Mouse (Mus musculus): Measurements from ENCODE around the gene Rbm28. TPM values are rescaled to one million over a fixed set of nuclear protein-coding genes. Genes with fewer than 3 reads are reported as not detected.

Gene Rbm28
- polyA plus RNA-seq, 1 experiment from 2014 or later: 6.6 TPM

GRCm38 (mm10) chr6:29156326-29156725 is 8.5 kb downstream of the Rbm28 start:
- no peak for TF ChIP-seq CTCF (IDR thresholded peaks at IDR 0.05; ENCODE audit: low read depth)
- no peak for TF ChIP-seq EP300 (IDR thresholded peaks at IDR 0.05; ENCODE audit: low read depth)
- Histone ChIP-seq H3K36me3 (replicated peaks; ENCODE audit: insufficient read depth, low read length) (peaks cover 54% of the 10 kb centered on the region), H3K9ac (replicated peaks) (no peak overlapping the region), H3K4me2 (ENCODE audit: low read depth, low read length) (no peak overlapping the region), H3K9me3 (ENCODE audit: low read length) (no peaks in the 10 kb centered on the region), H3K27me3 (ENCODE audit: insufficient read depth, low read length) (no peaks in the 10 kb centered on the region), H3K27ac (ENCODE audit: low read depth) (no peak overlapping the region), H3K4me3 (ENCODE audit: low read depth, low read length) (no peak overlapping the region), H3K4me1 (ENCODE audit: insufficient read depth) (no peaks in the 10 kb centered on the region)
- 86% methylated on average over 5 of the region's 5 CpGs for WGBS (ENCODE audit: insufficient replicate concordance)
- no peak for DNase-seq
- ATAC-seq: no peak

GRCm38 (mm10) chr6:29150001-29150400 is 14.8 kb downstream of the Rbm28 start:
- H3K27me3 ChIP-seq (ENCODE audit: insufficient read depth, low read length): no peaks in the 10 kb centered on the region
- DNase-seq (no peak), ATAC-seq (no peak)
- H3K9me3 ChIP-seq (ENCODE audit: low read length): no peaks in the 10 kb centered on the region
- H3K4me2 ChIP-seq (ENCODE audit: low read depth, low read length): no peak overlapping the region
- H3K4me1 ChIP-seq (ENCODE audit: insufficient read depth): 0 out of 2 replicates have a peak, but pooled peaks cover 2% of the 10 kb centered on the region
- WGBS (ENCODE audit: insufficient replicate concordance): 74% methylated on average over 1 of the region's 1 CpGs
- TF ChIP-seq EP300 (IDR thresholded peaks at IDR 0.05; ENCODE audit: low read depth) (no peak), CTCF (IDR thresholded peaks at IDR 0.05; ENCODE audit: low read depth) (no peak)
- no peak overlapping the region for H3K9ac ChIP-seq (replicated peaks)
- no peak overlapping the region for H3K27ac ChIP-seq (ENCODE audit: low read depth)
- H3K36me3 ChIP-seq (replicated peaks; ENCODE audit: insufficient read depth, low read length): peaks cover 27% of the 10 kb centered on the region
- H3K4me3 ChIP-seq (ENCODE audit: low read depth, low read length): no peak overlapping the region

- Histone ChIP-seq H3K27ac (ENCODE audit: low read depth) (no peak overlapping the region), H3K4me1 (ENCODE audit: insufficient read depth) (0 out of 2 replicates have a peak, but pooled peaks cover 2% of the 10 kb centered on the region), H3K9ac (replicated peaks) (no peak overlapping the region), H3K27me3 (ENCODE audit: insufficient read depth, low read length) (no peaks in the 10 kb centered on the region), H3K36me3 (replicated peaks; ENCODE audit: insufficient read depth, low read length) (peaks cover 12% of the 10 kb centered on the region), H3K9me3 (ENCODE audit: low read length) (no peaks in the 10 kb centered on the region), H3K4me2 (ENCODE audit: low read depth, low read length) (no peak overlapping the region), H3K4me3 (ENCODE audit: low read depth, low read length) (no peak overlapping the region)
- no peak for ATAC-seq
- 79% methylated on average over 5 of the region's 5 CpGs for WGBS (ENCODE audit: insufficient replicate concordance)
- TF ChIP-seq EP300 (IDR thresholded peaks at IDR 0.05; ENCODE audit: low read depth) (no peak), CTCF (IDR thresholded peaks at IDR 0.05; ENCODE audit: low read depth) (no peak)
- DNase-seq: no peak
These were observed 17.3 kb downstream of the Rbm28 start for GRCm38 (mm10) chr6:29147407-29148010.

GRCm38 (mm10) chr6:29146641-29147040 is 18.2 kb downstream of the Rbm28 start:
- Histone ChIP-seq H3K27me3 (ENCODE audit: insufficient read depth, low read length) (no peaks in the 10 kb centered on the region), H3K4me2 (ENCODE audit: low read depth, low read length) (0 out of 2 replicates have a peak overlapping the region, but pooled peaks have one; percentile 4), H3K4me1 (ENCODE audit: insufficient read depth) (0 out of 2 replicates have a peak, but pooled peaks cover 2% of the 10 kb centered on the region), H3K36me3 (replicated peaks; ENCODE audit: insufficient read depth, low read length) (peaks cover 11% of the 10 kb centered on the region; the same call in 1 of the 2 replicates), H3K27ac (ENCODE audit: low read depth) (no peak overlapping the region), H3K9ac (replicated peaks) (no peak overlapping the region), H3K4me3 (ENCODE audit: low read depth, low read length) (no peak overlapping the region), H3K9me3 (ENCODE audit: low read length) (no peaks in the 10 kb centered on the region)
- WGBS (ENCODE audit: insufficient replicate concordance): 60% methylated on average over 7 of the region's 7 CpGs
- ATAC-seq (no peak), DNase-seq (peak; percentile 28)
- TF ChIP-seq CTCF (IDR thresholded peaks at IDR 0.05; ENCODE audit: low read depth) (no peak), EP300 (IDR thresholded peaks at IDR 0.05; ENCODE audit: low read depth) (no peak)

GRCm38 (mm10) chr6:29145456-29146307 is 19.1 kb downstream of the Rbm28 start:
- no peak for ATAC-seq
- H3K27ac ChIP-seq (ENCODE audit: low read depth): 0 out of 2 replicates have a peak overlapping the region, but pooled peaks have one; percentile 45
- 66% methylated on average over 12 of the region's 12 CpGs for WGBS (ENCODE audit: insufficient replicate concordance)

GRCm38 (mm10) chr6:29144971-29145370 is 19.8 kb downstream of the Rbm28 start:
- H3K9me3 ChIP-seq (ENCODE audit: low read length): no peaks in the 10 kb centered on the region
- ATAC-seq (no peak), DNase-seq (no peak)
- H3K4me2 ChIP-seq (ENCODE audit: low read depth, low read length): no peak overlapping the region
- H3K27me3 ChIP-seq (ENCODE audit: insufficient read depth, low read length): no peaks in the 10 kb centered on the region
- 0 out of 2 replicates have a peak, but pooled peaks cover 2% of the 10 kb centered on the region for H3K4me1 ChIP-seq (ENCODE audit: insufficient read depth)
- H3K36me3 ChIP-seq (replicated peaks; ENCODE audit: insufficient read depth, low read length): peaks cover 16% of the 10 kb centered on the region
- no peak overlapping the region for H3K4me3 ChIP-seq (ENCODE audit: low read depth, low read length)
- H3K9ac ChIP-seq (replicated peaks): no peak overlapping the region
- no peak for TF ChIP-seq CTCF (IDR thresholded peaks at IDR 0.05; ENCODE audit: low read depth)
- no peak for TF ChIP-seq EP300 (IDR thresholded peaks at IDR 0.05; ENCODE audit: low read depth)
- H3K27ac ChIP-seq (ENCODE audit: low read depth): no peak overlapping the region
- WGBS (ENCODE audit: insufficient replicate concordance): 77% methylated on average over 3 of the region's 3 CpGs

More at GRCm38 (mm10) chr6:29145456-29146307, 19.1 kb downstream of the Rbm28 start:
- no peaks in the 10 kb centered on the region for H3K9me3 ChIP-seq (ENCODE audit: low read length)
- 0 out of 2 replicates have a peak, but pooled peaks cover 2% of the 10 kb centered on the region for H3K4me1 ChIP-seq (ENCODE audit: insufficient read depth)
- H3K4me3 ChIP-seq (ENCODE audit: low read depth, low read length): no peak overlapping the region
- no peak overlapping the region for H3K9ac ChIP-seq (replicated peaks)
- no peaks in the 10 kb centered on the region for H3K27me3 ChIP-seq (ENCODE audit: insufficient read depth, low read length)
- DNase-seq: no peak
- TF ChIP-seq EP300 (IDR thresholded peaks at IDR 0.05; ENCODE audit: low read depth): no peak
- TF ChIP-seq CTCF (IDR thresholded peaks at IDR 0.05; ENCODE audit: low read depth): 0 out of 2 replicates have a peak, but pooled peaks have one; percentile 7
- no peak overlapping the region for H3K4me2 ChIP-seq (ENCODE audit: low read depth, low read length)
- H3K36me3 ChIP-seq (replicated peaks; ENCODE audit: insufficient read depth, low read length): peaks cover 13% of the 10 kb centered on the region

Data from liver, postnatal 0 days (tissue).